Mouse (Mus musculus): Measurements from ENCODE around the gene Olfr1121.
"Not testable (repeated sequence)": the region's sequence is repeated elsewhere in the genome, so short reads cannot be mapped to it uniquely, and the experiment has no call there.

GRCm38 (mm10) chr2:87394686-87395085 lies 25.0 kb downstream of the Olfr1121 start:
- not testable (repeated sequence) for TF ChIP-seq EP300 (optimal IDR thresholded peaks at IDR 0.05)
- peak; percentile 8; the same call in 1 of the 2 replicates for TF ChIP-seq CTCF (IDR thresholded peaks at IDR 0.05; ENCODE audit: low read depth)

Measured in stomach, postnatal 0 days (tissue).